Mouse (Mus musculus) gastrocnemius, postnatal 4 days (tissue): ENCODE data around the gene Aebp2. TPM values are rescaled to one million over a fixed set of nuclear protein-coding genes. Genes with fewer than 3 reads are reported as not detected.
A peak's percentile ranks its signal among the peaks of the same experiment; 100 is the strongest.
"Not testable (repeated sequence)": the region's sequence is repeated elsewhere in the genome, so short reads cannot be mapped to it uniquely, and the experiment has no call there.

Experiments
- DNase-seq, 2 experiments: peaks; one replicate each; pipeline ENCODE4 v3.0.0; 2021 to 2022; ENCODE audit warnings: low spot score in 2 of 2, mixed read lengths in 2 of 2
- total RNA-seq, 2 experiments: library from RNA; stranded (reverse); gene quantifications; 2 replicates each; pipeline ENCODE4 v1.2.3; 2021

The Aebp2 gene
- total RNA-seq, 2 experiments from 2014 or later: 53.6 to 55.8 TPM

DNA sequence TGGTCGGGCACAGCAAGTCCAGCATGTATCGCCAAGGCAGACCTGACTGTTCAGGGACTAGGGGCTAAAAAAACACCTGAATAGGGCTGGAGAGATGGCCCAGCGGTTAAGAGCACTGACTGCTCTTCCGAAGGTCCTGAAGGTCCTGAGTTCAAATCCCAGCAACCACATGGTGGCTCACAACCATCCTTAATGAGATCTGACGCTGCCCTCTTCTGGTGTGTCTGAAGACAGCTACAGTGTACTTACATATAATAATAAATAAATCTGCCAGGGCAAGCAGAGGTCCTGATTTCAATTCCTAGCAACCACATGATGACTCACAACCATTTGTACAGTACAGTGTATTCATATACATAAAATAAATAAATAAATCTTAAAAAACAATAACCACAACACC is 17.3 kb upstream of the Aebp2 start:
- DNase-seq: not testable (repeated sequence)

- no peak for DNase-seq
These were observed 16.7 kb upstream of the Aebp2 start for GRCm38 (mm10) chr6:140605732-140606131.

- no peak for DNase-seq
These were observed 15.9 kb upstream of the Aebp2 start for GRCm38 (mm10) chr6:140606534-140606933.

DNA sequence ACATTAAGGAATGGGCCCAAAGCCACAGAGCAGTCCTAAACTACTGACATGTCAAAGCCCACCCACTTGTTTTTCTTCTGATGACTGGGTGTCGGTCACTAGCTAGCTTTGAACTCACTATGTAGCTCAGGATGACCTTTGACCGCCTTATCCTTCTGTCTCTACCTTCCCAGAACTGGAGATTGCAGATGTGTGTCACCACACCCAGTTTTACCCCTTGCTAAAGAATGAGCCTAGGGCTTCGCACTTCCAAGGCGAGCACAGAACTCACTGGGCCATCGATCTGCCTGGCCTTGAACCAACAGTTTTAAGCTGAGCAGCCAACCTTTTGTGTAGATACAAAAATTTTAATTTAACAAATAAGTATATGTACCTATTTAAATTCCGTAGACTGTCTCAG is 13.8 kb upstream of the Aebp2 start:
- no peak for DNase-seq

DNA sequence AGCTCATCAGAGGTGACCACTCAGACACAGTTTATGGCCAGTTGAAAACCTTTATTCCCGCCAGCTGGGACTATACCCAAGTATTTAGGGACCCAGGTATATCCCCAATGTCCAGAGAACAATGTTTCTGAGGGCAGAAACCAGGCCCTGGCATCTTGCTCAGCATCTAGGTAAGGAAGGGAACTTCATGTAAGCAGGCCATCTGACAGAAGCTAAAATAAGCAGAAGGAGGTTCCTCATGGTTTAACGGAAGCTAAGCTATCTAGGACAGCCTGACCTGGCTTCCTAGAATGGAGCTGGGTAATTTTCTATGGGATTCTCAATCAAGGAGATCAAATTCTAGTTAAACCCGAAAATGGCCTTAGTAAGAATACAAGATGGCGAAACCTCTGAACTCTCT is 12.9 kb upstream of the Aebp2 start:
- DNase-seq: no peak

- DNase-seq: no peak
These were observed 12.3 kb upstream of the Aebp2 start for GRCm38 (mm10) chr6:140610117-140610516.

DNA sequence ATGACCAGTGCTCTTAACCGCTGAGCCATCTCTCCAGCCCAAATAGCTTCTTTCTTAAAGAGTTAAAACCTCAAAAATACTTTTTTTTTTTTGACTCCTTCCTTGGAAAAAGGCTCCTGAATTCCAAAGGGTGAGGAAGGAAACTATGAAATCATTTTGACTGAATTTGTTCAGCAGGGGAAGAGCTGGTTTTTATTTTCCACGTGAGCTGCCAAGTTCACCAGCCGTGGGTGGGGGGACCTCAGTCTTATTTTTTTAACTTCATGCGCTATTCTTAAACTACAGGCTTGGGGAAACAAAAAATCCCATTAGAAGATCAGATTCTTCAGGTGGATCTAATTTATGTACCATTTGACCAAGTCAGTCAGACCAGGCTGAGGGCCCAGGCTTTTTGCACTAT is 11.2 kb upstream of the Aebp2 start:
- DNase-seq: peak in 1 of 2 experiments; percentile 16

GRCm38 (mm10) chr6:140611893-140612473 is 10.5 kb upstream of the Aebp2 start:
- DNase-seq: no peak

GRCm38 (mm10) chr6:140613822-140614221 is 8.6 kb upstream of the Aebp2 start:
- DNase-seq: no peak

DNA sequence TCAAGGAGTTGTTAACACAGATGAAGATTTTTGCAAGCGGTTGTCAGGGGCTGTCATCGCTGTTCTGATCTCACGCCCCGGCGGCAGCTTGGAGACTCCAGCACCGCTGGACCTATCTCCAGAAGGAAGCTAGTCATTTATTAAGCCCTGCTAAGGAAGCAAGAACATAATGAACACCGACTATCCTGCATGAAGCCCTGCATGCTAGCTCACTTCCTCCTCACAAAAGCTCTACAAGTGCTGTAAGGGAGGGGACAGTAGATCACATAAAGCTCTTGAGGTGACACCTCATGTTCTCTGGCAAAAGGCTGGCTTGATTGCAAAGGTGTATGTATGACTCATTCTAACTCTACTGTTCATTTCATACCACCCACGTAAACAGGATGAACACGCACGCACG is 7.8 kb upstream of the Aebp2 start:
- DNase-seq: no peak

GRCm38 (mm10) chr6:140620531-140621349 is 1.7 kb upstream of the Aebp2 start:
- no peak for DNase-seq

DNA sequence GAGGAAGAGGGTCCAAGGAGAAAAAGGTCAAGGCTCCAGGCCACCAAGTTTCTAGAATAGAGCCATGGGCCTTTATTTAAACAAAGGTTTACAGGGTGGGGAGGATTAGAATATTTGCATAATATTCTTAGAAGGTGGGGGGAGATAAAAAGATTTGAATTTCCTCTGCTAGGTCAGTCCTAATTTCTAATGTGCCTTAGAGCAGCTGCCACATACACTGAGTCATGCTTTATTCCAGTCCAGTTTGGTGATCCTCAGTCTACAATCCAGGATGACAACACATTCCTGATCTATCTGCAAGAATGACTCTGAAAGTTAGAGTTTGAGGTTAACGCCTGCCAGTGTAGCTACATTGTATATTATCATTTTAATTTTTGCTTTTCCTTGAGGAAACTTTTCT is 841 bp upstream of the Aebp2 start:
- no peak for DNase-seq

DNA sequence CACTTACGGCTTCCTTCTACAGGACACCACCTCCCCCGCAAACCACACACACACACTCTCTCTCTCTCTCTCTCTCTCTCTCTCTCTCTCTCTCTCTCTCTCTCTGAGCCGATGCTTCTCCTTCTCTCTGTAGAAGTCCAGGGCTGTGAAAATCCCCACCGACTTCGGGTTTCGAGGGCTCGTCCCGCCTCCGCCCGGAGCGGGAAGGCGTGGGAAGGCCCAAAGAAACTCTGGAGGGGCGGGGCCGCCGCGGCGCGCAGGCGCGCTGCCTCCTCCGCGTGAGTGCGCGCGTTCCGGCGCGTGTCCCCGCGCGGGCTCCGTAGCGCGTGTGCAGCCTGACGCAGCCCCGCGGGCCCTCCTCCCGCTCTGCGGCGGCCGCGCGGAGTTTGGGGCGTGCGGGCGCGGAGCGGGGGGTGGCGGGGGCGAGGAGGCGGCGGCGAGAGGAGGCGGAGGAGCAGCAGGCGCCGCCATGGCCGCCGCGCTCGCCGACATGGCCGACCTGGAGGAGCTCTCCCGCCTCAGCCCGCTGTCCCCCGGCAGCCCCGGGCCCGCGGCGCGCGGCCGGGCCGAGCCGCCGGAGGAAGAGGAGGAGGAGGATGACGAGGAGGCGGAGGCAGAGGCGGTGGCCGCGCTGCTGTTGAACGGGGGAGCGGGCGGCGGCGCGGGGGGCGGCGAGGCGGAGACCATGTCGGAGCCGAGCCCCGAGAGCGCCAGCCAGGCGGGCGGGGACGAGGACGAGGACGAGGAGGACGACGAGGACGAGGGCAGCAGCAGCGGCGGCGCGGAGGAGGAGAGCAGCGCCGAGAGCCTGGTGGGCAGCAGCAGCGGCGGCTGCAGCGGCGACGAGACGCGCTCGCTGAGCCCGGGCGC is 998 bp downstream of the Aebp2 start:
- peak; percentile 92 to 94 for DNase-seq

- peak; percentile 51 for DNase-seq
These were observed 1.9 kb downstream of the Aebp2 start for GRCm38 (mm10) chr6:140624096-140625051.

- no peak for DNase-seq
These were observed 6.9 kb downstream of the Aebp2 start for GRCm38 (mm10) chr6:140629176-140629859.

- no peak for DNase-seq
These were observed 7.8 kb downstream of the Aebp2 start for GRCm38 (mm10) chr6:140630306-140630705.

GRCm38 (mm10) chr6:140633616-140634015 is 11.2 kb downstream of the Aebp2 start:
- no peak for DNase-seq

DNA sequence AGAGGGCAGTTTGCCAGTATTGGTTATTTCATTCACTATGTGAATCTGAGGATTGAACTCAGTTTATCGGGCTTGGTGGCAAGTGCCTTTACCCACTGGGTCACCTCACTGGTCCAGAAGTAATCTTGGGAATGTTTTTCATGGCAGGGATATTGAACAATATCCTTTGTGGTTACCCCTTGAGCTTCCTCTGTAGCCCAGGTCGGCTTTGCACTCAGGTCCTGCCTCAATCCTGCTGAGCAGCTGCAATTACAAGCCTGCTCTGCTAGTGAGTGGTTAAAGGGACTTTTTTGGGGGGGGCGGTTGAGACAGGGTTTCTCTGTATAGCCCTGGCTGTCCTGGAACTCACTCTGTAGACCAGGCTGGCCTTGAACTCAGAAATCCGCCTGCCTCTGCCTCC is 13.8 kb downstream of the Aebp2 start:
- DNase-seq: no peak

- no peak for DNase-seq
These were observed 19.5 kb downstream of the Aebp2 start for GRCm38 (mm10) chr6:140642010-140642409.

- DNase-seq: no peak
These were observed 20.2 kb downstream of the Aebp2 start for GRCm38 (mm10) chr6:140642655-140643054.
